Mouse (Mus musculus) stomach, postnatal 0 days (tissue): ENCODE measurements around the gene 1700020A23Rik. TPM values are rescaled to one million over a fixed set of nuclear protein-coding genes. Genes with fewer than 3 reads are reported as not detected.
A peak's percentile ranks its signal among the peaks of the same experiment; 100 is the strongest.

Source experiments
- ATAC-seq: fragments of 200-750 bp; cut with Nextera tagmentation; 2 replicates; pipeline ENCODE4 v1.8.0; 2017; ENCODE audit not compliant: low FRiP score, low TSS enrichment
- DNase-seq: peaks from one replicate; pipeline ENCODE4 v3.0.0-alpha.2; 2016; ENCODE audit warnings: low spot score
- H3K27ac ChIP-seq: fragments of 300-500 bp; sonication (generic); replicated peaks from 2 replicates; pipeline ENCODE4 v1.5.1; 2014; ENCODE audit warnings: mild to moderate bottlenecking, control low read depth
- H3K27me3 ChIP-seq: fragments of 300-500 bp; sonication (generic); 2 replicates; pipeline ENCODE4 v1.6.1; 2014; ENCODE audit warnings: low read length; ENCODE audit not compliant: control insufficient read depth, insufficient read depth
- H3K36me3 ChIP-seq: fragments of 300-500 bp; sonication (generic); 2 replicates; pipeline ENCODE4 v1.6.1; 2014; ENCODE audit warnings: low read length, mixed read lengths; ENCODE audit not compliant: control insufficient read depth, insufficient read depth
- H3K4me1 ChIP-seq: fragments of 300-500 bp; sonication (generic); replicated peaks from 2 replicates; pipeline ENCODE4 v1.6.1; 2014; ENCODE audit warnings: antibody characterized with exemption; ENCODE audit not compliant: control insufficient read depth, insufficient read depth
- H3K4me2 ChIP-seq: fragments of 300-500 bp; sonication (generic); replicated peaks from 2 replicates; pipeline ENCODE4 v1.6.1; 2014; ENCODE audit warnings: low read depth, mild to moderate bottlenecking, control low read depth, moderate library complexity
- H3K4me3 ChIP-seq: fragments of 300-500 bp; sonication (generic); 2 replicates; pipeline ENCODE4 v1.5.1; 2014; ENCODE audit warnings: low read depth, low read length, control low read depth
- H3K9ac ChIP-seq: fragments of 300-500 bp; sonication (generic); 2 replicates; pipeline ENCODE4 v1.6.1; 2014; ENCODE audit warnings: mild to moderate bottlenecking, low read length, control low read depth, mixed read lengths
- H3K9me3 ChIP-seq: fragments of 300-500 bp; sonication (generic); 2 replicates; pipeline ENCODE4 v1.6.1; 2016; ENCODE audit warnings: low read length; ENCODE audit not compliant: control insufficient read depth
- CTCF ChIP-seq: IDR thresholded peaks from 2 replicates; pipeline ENCODE4 v1.5.1; 2016; ENCODE audit warnings: antibody characterized with exemption, low read depth, mild to moderate bottlenecking, moderate library complexity
- EP300 ChIP-seq: optimal IDR thresholded peaks from 2 replicates; pipeline ENCODE3; 2016; ENCODE audit warnings: antibody characterized with exemption
- WGBS: fragments of 180-500 bp; shearing (Covaris S2); extraction: QIAGEN DNeasy Blood & Tissue Kit; methylation state at CpG from one replicate; pipeline ENCODE4 v1.1.7; 2014; 5-methylcytosine and 5-hydroxymethylcytosine counted together
- polyA plus RNA-seq: library from polyadenylated mRNA; unstranded; fragments of >200 nt; fragmentation: Nextera tagmentation; extraction: Ambion mirVana; gene quantifications from 2 replicates; pipeline ENCODE4 v1.2.1, GENCODE M21; 2015

Gene 1700020A23Rik
- polyA plus RNA-seq, 1 experiment from 2014 or later, result not detected

DNA sequence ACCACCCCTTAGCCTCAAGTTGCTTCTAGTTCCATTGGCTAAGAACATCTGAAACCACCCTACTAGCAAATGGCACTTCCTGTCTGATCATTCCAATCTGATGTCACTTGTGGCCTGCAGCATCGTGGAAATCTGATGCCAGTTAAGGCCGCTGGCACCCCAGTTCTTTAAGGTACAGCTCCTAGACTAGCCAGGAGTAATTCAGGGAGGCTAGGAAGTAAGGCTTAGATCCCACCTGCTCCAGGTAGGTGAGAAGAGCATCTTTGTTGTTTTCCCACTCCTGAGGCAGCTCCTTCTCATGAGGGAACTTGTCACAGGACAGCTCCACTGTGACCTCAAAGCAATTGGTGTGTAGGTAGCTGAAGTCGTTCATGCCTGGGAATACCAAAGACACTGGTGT is 12.2 kb upstream of the 1700020A23Rik start:
- no peak overlapping the region for H3K27ac ChIP-seq
- H3K4me1 ChIP-seq, result 0 out of 2 replicates have a peak, but pooled peaks cover 2% of the 10 kb centered on the region
- H3K4me2 ChIP-seq, result no peak overlapping the region
- TF ChIP-seq EP300 (no peak), CTCF (no peak)
- 78% methylated on average over 3 of the region's 3 CpGs for WGBS
- H3K4me3 ChIP-seq, result no peak overlapping the region
- H3K27me3 ChIP-seq, result no peaks in the 10 kb centered on the region
- H3K36me3 ChIP-seq, result no peaks in the 10 kb centered on the region
- no peak for DNase-seq
- ATAC-seq, result no peak
- no peaks in the 10 kb centered on the region for H3K9me3 ChIP-seq
- no peak overlapping the region for H3K9ac ChIP-seq

DNA sequence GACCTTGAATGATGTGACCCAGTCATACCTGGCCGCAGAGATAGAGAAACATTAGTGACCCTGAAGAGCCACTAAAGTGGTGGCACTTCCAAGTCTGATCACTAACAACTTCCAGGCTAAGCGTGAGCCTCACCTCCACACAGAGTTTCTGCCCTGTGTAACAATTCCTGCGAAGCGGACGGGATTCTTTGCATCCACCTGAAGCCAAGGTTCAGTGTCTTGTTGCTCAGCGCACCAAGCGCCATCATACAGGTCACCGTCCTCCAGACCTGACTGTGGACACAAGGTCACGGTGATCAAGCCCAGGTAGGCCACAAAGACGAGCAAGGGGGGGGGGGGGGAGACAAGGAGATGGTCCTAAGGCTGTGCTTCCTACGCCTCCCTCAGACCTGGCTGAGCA is 9.4 kb upstream of the 1700020A23Rik start:
- 93% methylated on average over 11 of the region's 11 CpGs for WGBS
- 0 out of 2 replicates have a peak, but pooled peaks cover 2% of the 10 kb centered on the region for H3K4me1 ChIP-seq
- H3K36me3 ChIP-seq, result no peaks in the 10 kb centered on the region
- H3K27ac ChIP-seq, result no peak overlapping the region
- no peak for DNase-seq
- no peak for TF ChIP-seq EP300
- no peak for TF ChIP-seq CTCF
- H3K27me3 ChIP-seq, result no peaks in the 10 kb centered on the region
- H3K9me3 ChIP-seq, result no peaks in the 10 kb centered on the region
- no peak for ATAC-seq
- H3K4me3 ChIP-seq, result no peak overlapping the region
- no peak overlapping the region for H3K9ac ChIP-seq
- no peak overlapping the region for H3K4me2 ChIP-seq

GRCm38 (mm10) chr2:130397186-130397985 is 7.7 kb upstream of the 1700020A23Rik start, which contains the start of gene Cpxm1:
Gene Cpxm1 (minus strand): TSS chr2:130397574.
- H3K4me1 ChIP-seq, result 0 out of 2 replicates have a peak, but pooled peaks cover 2% of the 10 kb centered on the region
- no peak within 1 kb of the TSS for H3K27ac ChIP-seq
- peak within 1 kb of the TSS; percentile 58 for H3K9ac ChIP-seq
- H3K4me3 ChIP-seq, result peak within 1 kb of the TSS; percentile 56
- H3K9me3 ChIP-seq, result no peaks in the 10 kb centered on the region
- TF ChIP-seq EP300, result no peak
- TF ChIP-seq CTCF, result no peak
- ATAC-seq (peak; percentile 68), DNase-seq (peak; percentile 36)
- H3K36me3 ChIP-seq, result no peaks in the 10 kb centered on the region
- H3K4me2 ChIP-seq, result peak within 1 kb of the TSS; percentile 91
- no peaks in the 10 kb centered on the region for H3K27me3 ChIP-seq
- under 1% methylated on average over 43 of the region's 53 CpGs for WGBS

DNA sequence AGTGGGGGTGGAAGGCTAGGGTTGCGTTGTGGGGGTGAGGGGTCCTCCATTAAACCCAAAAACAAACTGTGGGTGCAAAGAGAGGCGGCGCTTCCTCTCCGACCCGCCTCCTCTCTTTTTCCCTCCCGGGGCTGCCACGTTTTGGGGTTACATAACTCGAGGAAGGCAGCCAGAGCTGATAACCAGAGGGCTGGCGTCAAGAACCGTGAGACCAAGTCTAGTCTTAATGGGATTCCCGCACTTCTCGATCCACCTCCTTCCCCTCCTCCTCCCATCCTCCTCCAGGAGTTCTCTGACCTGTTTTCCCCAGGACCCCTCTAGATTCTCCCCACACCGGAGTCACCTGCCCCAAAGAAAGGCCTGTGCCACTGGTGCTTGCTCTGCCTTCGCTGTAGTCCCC is 7.0 kb upstream of the 1700020A23Rik start:
- Histone ChIP-seq H3K4me1 (0 out of 2 replicates have a peak, but pooled peaks cover 2% of the 10 kb centered on the region), H3K9ac (peak overlapping the region; percentile 58; the same call in 1 of the 2 replicates), H3K27me3 (no peaks in the 10 kb centered on the region), H3K27ac (no peak overlapping the region), H3K36me3 (no peaks in the 10 kb centered on the region), H3K9me3 (no peaks in the 10 kb centered on the region), H3K4me3 (peak overlapping the region; percentile 56), H3K4me2 (peak overlapping the region; percentile 91)
- WGBS, result 17% methylated on average over 14 of the region's 14 CpGs
- ATAC-seq, result no peak
- TF ChIP-seq CTCF, result no peak
- no peak for TF ChIP-seq EP300
- DNase-seq, result no peak

DNA sequence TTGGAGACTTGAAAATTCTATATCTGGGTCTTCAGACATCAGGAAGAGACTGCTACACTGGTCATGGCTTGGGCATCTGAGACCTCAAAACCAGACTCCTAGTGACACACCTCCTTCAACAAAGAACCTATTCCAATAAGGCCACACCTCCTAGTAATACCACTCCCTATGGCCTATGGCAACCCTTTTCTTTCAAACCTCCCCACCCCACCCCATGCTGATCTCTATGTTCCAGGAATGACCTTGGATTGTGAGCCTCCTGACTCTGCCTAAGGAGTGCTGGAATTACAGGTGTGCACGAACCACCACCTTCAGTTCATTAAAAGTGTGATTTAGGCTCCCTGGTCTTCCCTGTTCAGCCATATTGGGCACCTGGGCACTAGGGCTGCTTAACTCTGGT is 5.0 kb upstream of the 1700020A23Rik start:
- no peak overlapping the region for H3K9ac ChIP-seq
- 0 out of 2 replicates have a peak, but pooled peaks cover 2% of the 10 kb centered on the region for H3K4me1 ChIP-seq
- no peak overlapping the region for H3K27ac ChIP-seq
- no peaks in the 10 kb centered on the region for H3K9me3 ChIP-seq
- 96% methylated on average over 1 of the region's 1 CpGs for WGBS
- no peaks in the 10 kb centered on the region for H3K36me3 ChIP-seq
- H3K4me3 ChIP-seq, result no peak overlapping the region
- no peak for ATAC-seq
- TF ChIP-seq EP300, result no peak
- no peak for TF ChIP-seq CTCF
- DNase-seq, result no peak
- no peaks in the 10 kb centered on the region for H3K27me3 ChIP-seq
- H3K4me2 ChIP-seq, result no peak overlapping the region

- TF ChIP-seq EP300 (no peak), CTCF (no peak)
Observed at GRCm38 (mm10) chr2:130401891-130402290, 3.2 kb upstream of the 1700020A23Rik start.

More at GRCm38 (mm10) chr2:130401891-130402290, 3.2 kb upstream of the 1700020A23Rik start:
- ATAC-seq (no peak), DNase-seq (no peak)
- no peaks in the 10 kb centered on the region for H3K9me3 ChIP-seq
- H3K4me3 ChIP-seq, result no peak overlapping the region
- 0 out of 2 replicates have a peak, but pooled peaks cover 2% of the 10 kb centered on the region for H3K4me1 ChIP-seq
- WGBS, result 61% methylated on average over 4 of the region's 4 CpGs
- H3K4me2 ChIP-seq, result no peak overlapping the region
- H3K36me3 ChIP-seq, result no peaks in the 10 kb centered on the region
- H3K9ac ChIP-seq, result no peak overlapping the region
- no peaks in the 10 kb centered on the region for H3K27me3 ChIP-seq
- no peak overlapping the region for H3K27ac ChIP-seq
